Mouse (Mus musculus): ENCODE results near the gene Serpinb6b.

GRCm38 (mm10) chr13:33013271-33013670 is 48.3 kb downstream of the Serpinb6b start:
- TF ChIP-seq EP300 (IDR thresholded peaks at IDR 0.05; ENCODE audit: low read depth): no peak
- TF ChIP-seq CTCF (IDR thresholded peaks at IDR 0.05; ENCODE audit: low read depth): no peak
